Mouse (Mus musculus): ENCODE measurements around the gene Cfap61.

GRCm38 (mm10) chr2:146140711-146141110, 206.1 kb downstream of the Cfap61 start:
- TF ChIP-seq POLR2A (IDR thresholded peaks at IDR 0.05; ENCODE audit: low read depth, low read length) = no peak
- TF ChIP-seq CTCF (IDR thresholded peaks at IDR 0.05; ENCODE audit: extremely low read depth, insufficient read length, insufficient replicate concordance, low read depth, low read length) = no peak
